ENCODE assay signal across 8 mouse cellular contexts in the genomic region with DNA sequence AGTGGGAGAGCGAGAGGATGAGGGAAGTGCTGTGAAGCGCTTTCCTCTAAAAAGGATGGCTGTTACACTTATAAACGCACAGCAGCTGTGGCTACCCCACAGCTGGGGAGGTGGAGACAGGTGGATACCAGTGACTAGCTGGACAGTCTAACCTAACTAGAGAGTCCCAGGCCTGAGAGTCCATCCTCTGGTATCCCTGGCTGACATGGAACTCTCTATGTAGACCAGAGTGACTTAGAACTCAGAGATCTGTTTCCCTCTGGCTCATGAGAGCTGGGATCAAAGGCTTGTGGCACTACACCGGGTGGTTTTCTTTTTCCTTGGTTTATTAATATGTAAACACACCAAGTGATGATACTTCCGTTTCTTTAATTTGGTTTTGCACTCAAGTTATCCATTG. TPM values are rescaled to one million over a fixed set of nuclear protein-coding genes. Genes with fewer than 3 reads are reported as not detected.
A peak's percentile ranks its signal among the peaks of the same experiment; 100 is the strongest.
DNase-seq lines count a peak whose midpoint lies in the region; TF ChIP-seq lines count a peak whose summit lies in the region.

No protein-coding gene starts in this region.

- 37% methylated on average over 5 of the region's 5 CpGs for WGBS in heart, embryonic 10.5 days
- 38% methylated on average over 5 of the region's 5 CpGs for WGBS in limb, embryonic 10.5 days
- 18% methylated on average over 5 of the region's 5 CpGs for WGBS in olfactory bulb, adult 2 months

- H3K4me1 ChIP-seq in heart, embryonic 10.5 days, result peaks cover 11% of the 10 kb centered on the region
- peaks cover 20% of the 10 kb centered on the region for H3K4me1 ChIP-seq in limb, embryonic 10.5 days
- H3K4me1 ChIP-seq in olfactory bulb, adult 2 months (ENCODE audit: control insufficient read depth, insufficient read depth, low read length), result peaks cover 7% of the 10 kb centered on the region

- no peaks in the 10 kb centered on the region for H3K27me3 ChIP-seq in heart, embryonic 10.5 days (ENCODE audit: insufficient read depth, poor library complexity, severe bottlenecking)
- no peaks in the 10 kb centered on the region for H3K27me3 ChIP-seq in limb, embryonic 10.5 days (ENCODE audit: low read depth, poor library complexity, severe bottlenecking)

- H3K9me3 ChIP-seq in heart, embryonic 10.5 days, result no peaks in the 10 kb centered on the region
- H3K9me3 ChIP-seq in limb, embryonic 10.5 days (replicated peaks), result no peaks in the 10 kb centered on the region

- peak overlapping the region; percentile 76 for H3K4me3 ChIP-seq in heart, embryonic 10.5 days
- H3K4me3 ChIP-seq in limb, embryonic 10.5 days, result peak overlapping the region; percentile 59
- peak overlapping the region; percentile 76 for H3K4me3 ChIP-seq in olfactory bulb, adult 2 months (ENCODE audit: insufficient read depth, low read depth, low read length)

- intact Hi-C loops in heart, postnatal 36 days (cut with DNase I), result loop anchor here (2.0 to 10.0 kb wide), 2 partner anchors 402 to 522 kb away; a partner anchor contains a TSS

- no peak for DNase-seq in heart, embryonic 10.5 days (ENCODE audit: low spot score)
- DNase-seq in heart, postnatal 36 days, result no peak
- peak; percentile 17 for DNase-seq in thymus, postnatal 4 days
- no peak for DNase-seq in thymus, adult 18-20 months
- DNase-seq in limb, embryonic 10.5 days (ENCODE audit: low spot score), result no peak
- DNase-seq in adrenal gland, postnatal 4 days (ENCODE audit: low spot score in 2 of 2), result no peak
- DNase-seq in kidney, adult 11 months, result no peak

- TF ChIP-seq POLR2A in olfactory bulb, adult 2 months (IDR thresholded peaks at IDR 0.05; ENCODE audit: insufficient read depth, low read depth, low read length), result no peak

- H3K36me3 ChIP-seq in heart, embryonic 10.5 days, result peaks cover 14% of the 10 kb centered on the region
- peaks cover 20% of the 10 kb centered on the region for H3K36me3 ChIP-seq in limb, embryonic 10.5 days

- peak overlapping the region; percentile 83; the same call in 1 of the 2 replicates for H3K27ac ChIP-seq in heart, embryonic 10.5 days
- peak overlapping the region; percentile 78 for H3K27ac ChIP-seq in limb, embryonic 10.5 days
- H3K27ac ChIP-seq in olfactory bulb, adult 2 months (ENCODE audit: insufficient read depth, low read depth, low read length), result peak overlapping the region; percentile 85

- TF ChIP-seq CTCF in olfactory bulb, adult 2 months (IDR thresholded peaks at IDR 0.05; ENCODE audit: insufficient read depth, low read depth, low read length), result no peak

RNA-seq across cellular contexts. Expression of a gene that starts 1.7 kb away (rescaled TPM):
- polyA plus RNA-seq in heart, embryonic 10.5 days (2016; fragmentation: Nextera tagmentation; extraction: Ambion mirVana), result 6.4 and 7.6 TPM in 2 replicates
- 1 to 10 TPM; 2.0 to 2.9 TPM for total RNA-seq in heart, postnatal 36 days (2021)
- polyA plus RNA-seq in limb, embryonic 10.5 days (2016; fragmentation: Nextera tagmentation; extraction: Ambion mirVana), result 10.0 and 10.6 TPM in 2 replicates
- not detected in 2 replicates for polyA plus RNA-seq in olfactory bulb, adult 2 months (2012; ENCODE audit: insufficient read depth, insufficient read length, low replicate concordance, missing spikeins)
- 1 to 10 TPM; 8.6 to 8.8 TPM for total RNA-seq in adrenal gland, postnatal 4 days (2021)

RNA-seq across cellular contexts. Expression of a gene that starts 49.2 kb away (rescaled TPM):
- polyA plus RNA-seq in heart, embryonic 10.5 days (2016; fragmentation: Nextera tagmentation; extraction: Ambion mirVana), result 0.48 and 1.5 TPM in 2 replicates
- total RNA-seq in heart, postnatal 36 days (2021), result not detected
- 2.9 and 10.2 TPM in 2 replicates for polyA plus RNA-seq in limb, embryonic 10.5 days (2016; fragmentation: Nextera tagmentation; extraction: Ambion mirVana)
- not detected in 2 replicates for polyA plus RNA-seq in olfactory bulb, adult 2 months (2012; ENCODE audit: insufficient read depth, insufficient read length, low replicate concordance, missing spikeins)
- total RNA-seq in adrenal gland, postnatal 4 days (2021), result 1 to 10 TPM in 1 of 2 experiments, not detected in 1; 1.4 TPM

RNA-seq across cellular contexts. Expression of a gene that starts 49.6 kb away (rescaled TPM):
- polyA plus RNA-seq in heart, embryonic 10.5 days (2016; fragmentation: Nextera tagmentation; extraction: Ambion mirVana), result 0.06 and 0.14 TPM in 2 replicates
- total RNA-seq in heart, postnatal 36 days (2021), result under 1 TPM; 0.14 to 0.17 TPM
- polyA plus RNA-seq in limb, embryonic 10.5 days (2016; fragmentation: Nextera tagmentation; extraction: Ambion mirVana), result 0.01 and 0.09 TPM in 2 replicates
- not detected in 2 replicates for polyA plus RNA-seq in olfactory bulb, adult 2 months (2012; ENCODE audit: insufficient read depth, insufficient read length, low replicate concordance, missing spikeins)
- total RNA-seq in adrenal gland, postnatal 4 days (2021), result under 1 TPM; 0.08 to 0.20 TPM

Comparison
In these comparisons a context has a peak if more than half of its experiments do, and no peak if none do; other contexts are left out.
1. RNA of a gene that starts 49.2 kb away (polyA plus RNA-seq): not detected in olfactory bulb, adult 2 months; 2.9 to 10.2 TPM in limb, embryonic 10.5 days and 0.48 to 1.5 TPM in heart, embryonic 10.5 days; every median in the first group is over 10 times any median in the second.
2. Peak in every context shown above with its lines, with median percentiles within 50 percentile points of each other: H3K27ac ChIP-seq and H3K4me3 ChIP-seq.